Mouse (Mus musculus) spleen, adult 12 weeks (tissue): ENCODE data around the gene Col1a2.

ENCODE experiments used
- DNase-seq: peaks from one replicate; pipeline ENCODE4 v3.0.0; 2022; ENCODE audit warnings: low spot score

Gene Col1a2

GRCm38 (mm10) chr6:4504603-4505131 lies at the start of gene Col1a2:
Col1a2 (plus strand) TSS chr6:4504814.
- DNase-seq = no peak

GRCm38 (mm10) chr6:4455518-4455917 lies 49.1 kb upstream of the Col1a2 start:
- no peak for DNase-seq

- DNase-seq = no peak
These were observed 48.5 kb upstream of the Col1a2 start for GRCm38 (mm10) chr6:4455961-4456617.

DNA sequence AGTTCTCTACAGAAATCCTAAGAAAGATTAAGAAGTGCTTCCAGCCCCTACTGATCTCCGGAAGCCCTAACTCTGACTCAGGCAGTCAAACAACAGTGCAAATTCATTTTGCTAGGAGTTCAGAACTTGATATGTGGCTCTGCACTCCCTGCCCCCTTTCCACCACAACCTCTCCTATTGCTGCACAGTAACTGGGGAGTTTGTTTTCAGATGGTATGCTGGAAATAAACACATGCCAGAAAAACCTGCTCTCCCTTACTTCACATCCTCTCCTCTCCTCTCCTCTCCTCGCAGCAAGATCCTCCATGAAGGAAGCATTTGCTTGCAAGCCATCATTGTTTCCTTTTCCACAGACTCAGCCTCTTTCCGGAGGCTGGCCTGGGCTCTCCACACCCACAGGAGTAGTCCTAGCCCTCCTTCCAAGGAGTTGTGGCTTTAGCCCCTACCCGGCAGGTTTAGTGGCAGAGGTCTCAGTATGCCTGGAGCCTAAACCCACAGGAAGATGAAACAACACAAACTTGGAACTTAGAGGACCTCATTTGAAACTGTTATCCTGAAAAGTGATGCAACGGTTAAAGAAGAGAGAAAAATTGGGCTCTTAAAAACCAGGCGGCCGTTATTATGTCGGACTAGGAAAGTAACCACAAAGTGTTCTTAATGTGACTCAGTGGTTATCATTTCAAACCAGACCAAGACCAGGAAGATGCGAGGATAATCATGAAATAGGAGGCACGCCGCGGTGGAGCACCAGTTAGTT lies 47.7 kb upstream of the Col1a2 start:
- DNase-seq = no peak

GRCm38 (mm10) chr6:4457555-4457996 lies 47.0 kb upstream of the Col1a2 start:
- DNase-seq = no peak

- no peak for DNase-seq
These were observed 39.3 kb upstream of the Col1a2 start for GRCm38 (mm10) chr6:4465320-4465719.

GRCm38 (mm10) chr6:4483577-4483936 lies 21.1 kb upstream of the Col1a2 start:
- DNase-seq = no peak

DNA sequence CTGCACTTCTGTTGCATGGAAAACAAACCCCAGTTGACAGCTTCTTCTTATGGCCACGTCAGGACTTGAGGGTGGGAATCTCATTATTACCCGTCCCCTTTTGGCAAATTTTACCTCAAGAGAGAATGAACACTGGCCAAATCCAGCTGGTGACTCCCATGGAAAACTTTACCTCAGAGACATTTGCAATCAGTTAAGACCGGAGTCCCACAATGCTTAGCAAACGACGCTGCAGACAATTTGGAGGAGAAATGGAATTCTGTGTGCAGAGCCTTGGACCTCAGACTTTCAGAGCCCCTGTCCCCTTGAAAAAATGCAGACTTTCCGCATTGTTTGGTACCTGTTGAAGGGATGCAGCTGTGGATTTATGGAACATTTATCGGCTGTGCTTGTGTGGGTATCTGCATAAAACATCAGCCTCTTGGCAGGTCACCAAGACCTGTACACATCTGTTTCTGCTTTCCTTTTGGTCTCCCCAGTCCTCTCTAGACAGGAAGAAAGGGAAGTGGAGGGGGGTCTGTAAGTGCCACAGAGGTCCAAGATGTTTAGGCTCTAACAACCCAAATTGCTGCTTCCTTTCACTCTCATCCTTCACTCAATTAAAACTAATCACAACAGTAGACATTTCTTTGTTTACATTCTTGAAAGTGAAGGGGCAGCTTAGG lies 20.5 kb upstream of the Col1a2 start:
- DNase-seq = no peak

GRCm38 (mm10) chr6:4488349-4488748 lies 16.3 kb upstream of the Col1a2 start:
- no peak for DNase-seq

GRCm38 (mm10) chr6:4488966-4489365 lies 15.6 kb upstream of the Col1a2 start:
- no peak for DNase-seq

DNA sequence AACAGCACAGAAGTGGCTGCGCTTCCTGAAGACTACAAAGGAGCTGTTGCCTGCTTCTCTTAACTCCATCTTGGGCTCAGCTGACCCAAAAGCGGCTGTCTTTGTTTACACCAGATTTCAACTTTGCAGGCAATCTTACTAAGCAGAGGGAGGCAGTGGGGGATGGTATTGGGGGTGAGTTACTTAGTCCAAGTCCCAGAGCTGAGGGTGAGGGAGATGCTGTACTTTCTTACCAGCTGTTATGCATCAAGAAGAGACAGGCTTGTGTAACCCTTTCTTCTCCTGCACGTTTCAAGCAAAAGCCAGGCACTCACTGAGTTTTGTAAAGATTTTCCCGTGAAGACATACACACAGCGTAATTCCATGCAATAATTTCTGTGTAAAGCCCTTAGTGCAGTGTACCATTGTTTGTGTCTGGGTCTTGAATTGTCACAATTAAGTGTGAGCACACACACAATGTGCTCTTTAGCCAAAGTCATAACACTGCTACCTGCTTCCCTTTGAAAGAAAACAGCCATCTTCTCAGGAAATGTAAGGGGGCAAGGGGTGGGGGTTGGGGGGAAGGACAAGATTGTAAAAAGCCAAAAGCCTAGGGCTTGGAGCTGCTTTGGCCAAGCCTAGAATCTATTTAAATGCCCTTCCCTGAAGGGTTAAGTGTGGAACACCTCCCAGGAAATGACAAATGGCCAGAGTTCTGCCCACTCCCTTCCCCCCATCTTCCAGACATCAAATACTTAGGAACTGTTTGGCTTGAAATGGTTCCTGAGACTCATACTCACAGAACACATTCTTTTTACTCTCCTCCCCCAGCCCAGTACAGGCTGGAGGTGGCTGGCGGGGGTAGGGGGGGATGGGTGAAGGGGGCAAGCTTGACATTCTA lies 15.0 kb upstream of the Col1a2 start:
- DNase-seq = no peak

GRCm38 (mm10) chr6:4493666-4494065 lies 10.9 kb upstream of the Col1a2 start:
- no peak for DNase-seq

- DNase-seq = no peak
These were observed 8.2 kb upstream of the Col1a2 start for GRCm38 (mm10) chr6:4496428-4496827.

DNA sequence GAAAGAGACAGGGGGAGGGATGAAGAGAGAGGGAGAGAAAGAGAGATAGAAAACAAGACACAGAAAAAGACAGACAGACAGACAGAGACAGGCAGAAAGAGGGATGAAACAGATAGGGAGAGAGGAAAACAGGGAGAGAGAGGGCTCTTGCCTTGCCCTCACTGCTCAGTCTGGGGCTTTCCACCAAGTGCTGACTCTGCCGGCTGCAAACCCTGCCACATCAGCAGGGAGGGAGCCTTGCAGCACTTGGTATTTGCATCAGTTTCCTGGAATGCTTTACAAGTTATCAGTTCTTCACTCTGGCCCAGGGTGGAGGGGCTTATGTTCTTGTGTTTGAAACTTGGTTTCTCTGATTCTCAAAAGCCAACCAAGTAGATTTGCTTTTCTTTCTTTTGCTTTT lies 1.5 kb upstream of the Col1a2 start:
- no peak for DNase-seq

DNA sequence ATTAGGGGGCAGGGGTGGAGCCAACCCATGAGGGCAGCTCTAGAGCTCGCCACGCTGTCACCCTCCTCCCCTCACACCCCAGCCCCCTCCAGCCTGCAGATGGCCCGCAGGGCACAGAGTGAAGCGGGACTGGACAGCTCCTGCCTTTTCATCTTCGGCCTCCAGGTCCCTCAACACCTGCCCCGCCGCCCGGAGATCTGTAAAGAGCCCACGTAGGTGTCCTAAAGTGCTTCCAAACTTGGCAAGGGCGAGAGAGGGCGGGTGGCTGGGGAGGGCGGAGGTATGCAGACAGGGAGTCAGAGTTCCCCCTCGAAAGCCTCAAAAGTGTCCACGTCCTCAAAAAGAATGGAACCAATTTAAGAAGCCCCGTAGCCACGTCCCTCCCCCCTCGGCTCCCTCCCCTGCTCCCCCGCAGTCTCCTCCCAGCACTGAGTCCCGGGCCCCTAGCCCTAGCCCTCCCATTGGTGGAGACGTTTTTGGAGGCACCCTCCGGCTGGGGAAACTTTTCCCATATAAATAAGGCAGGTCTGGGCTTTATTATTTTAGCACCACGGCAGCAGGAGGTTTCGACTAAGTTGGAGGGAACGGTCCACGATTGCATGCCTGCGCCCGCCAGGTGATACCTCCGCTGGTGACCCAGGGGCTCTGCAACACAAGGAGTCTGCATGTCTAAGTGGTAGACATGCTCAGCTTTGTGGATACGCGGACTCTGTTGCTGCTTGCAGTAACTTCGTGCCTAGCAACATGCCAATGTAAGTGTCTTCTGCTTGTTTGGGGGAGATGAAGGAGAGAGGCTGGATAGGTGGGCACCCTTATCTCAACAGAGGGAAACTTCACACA lies 764 bp downstream of the Col1a2 start:
- no peak for DNase-seq

GRCm38 (mm10) chr6:4506106-4506505 lies 1.5 kb downstream of the Col1a2 start:
- no peak for DNase-seq

DNA sequence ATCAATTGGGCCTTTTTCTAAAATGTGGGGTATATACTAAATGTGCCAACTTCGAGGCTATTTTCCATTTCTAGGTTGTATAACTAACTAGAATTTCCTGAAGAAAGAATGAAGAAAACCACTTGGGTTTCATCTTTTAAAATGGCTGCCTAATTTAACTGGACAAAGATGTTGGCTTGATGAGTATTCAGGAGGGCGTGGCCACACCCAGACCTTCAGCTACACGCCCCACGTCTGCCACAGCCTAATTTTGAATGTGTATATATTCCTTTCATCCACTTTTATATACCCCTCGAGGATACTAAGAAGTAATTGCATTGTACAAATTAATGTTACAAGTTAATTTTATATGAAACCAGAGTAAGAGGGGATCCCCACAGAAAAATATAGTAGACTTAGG lies 2.2 kb downstream of the Col1a2 start:
- no peak for DNase-seq

DNA sequence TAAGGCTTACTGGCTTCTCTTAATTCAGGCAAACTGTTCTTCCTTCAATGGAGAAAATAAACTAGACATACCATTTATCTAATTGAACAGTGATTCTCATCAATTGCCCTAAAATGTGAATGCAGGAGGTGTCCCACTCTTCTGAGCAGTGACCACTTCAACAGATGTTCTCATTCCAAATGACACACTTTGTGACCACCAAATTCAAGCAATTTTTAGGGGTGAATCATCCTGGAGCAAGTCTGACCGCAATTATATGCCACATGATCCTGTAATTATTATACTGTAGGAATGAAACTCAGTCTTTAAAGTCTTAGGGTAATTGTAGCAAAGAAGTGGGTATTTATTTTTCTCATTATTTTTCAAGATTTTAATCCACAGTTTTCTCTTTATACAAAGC lies 2.7 kb downstream of the Col1a2 start:
- DNase-seq = no peak

DNA sequence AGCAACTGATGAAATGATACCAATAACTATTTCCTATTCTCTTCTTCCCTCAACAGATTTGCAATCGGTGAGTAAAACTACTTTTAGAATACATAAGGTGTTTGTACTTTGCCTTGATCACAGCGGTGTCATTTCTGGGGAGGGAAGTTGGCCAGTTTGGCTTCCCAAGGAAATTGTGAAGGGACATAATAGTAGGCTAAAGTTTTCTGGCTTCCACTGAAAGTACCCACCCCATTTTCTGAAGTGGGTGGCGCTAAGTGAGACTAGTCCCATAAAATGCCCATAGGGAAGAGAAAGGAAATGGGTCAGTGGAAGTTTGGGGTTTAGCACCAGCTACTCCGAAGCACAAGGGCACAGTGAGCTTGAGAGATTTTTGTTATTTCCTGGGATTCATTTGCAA lies 3.7 kb downstream of the Col1a2 start:
- no peak for DNase-seq

GRCm38 (mm10) chr6:4509395-4509794 lies 4.8 kb downstream of the Col1a2 start:
- no peak for DNase-seq

GRCm38 (mm10) chr6:4514671-4515070 lies 10.1 kb downstream of the Col1a2 start:
- no peak for DNase-seq
